Mouse (Mus musculus): ENCODE measurements at regions not wholly inside any gene's neighbourhood (a gene's known extent, or its start where the extent isn't known, plus 50 kb on each side); places are given as distances from the start of the nearest gene placed in this dataset.

DNA sequence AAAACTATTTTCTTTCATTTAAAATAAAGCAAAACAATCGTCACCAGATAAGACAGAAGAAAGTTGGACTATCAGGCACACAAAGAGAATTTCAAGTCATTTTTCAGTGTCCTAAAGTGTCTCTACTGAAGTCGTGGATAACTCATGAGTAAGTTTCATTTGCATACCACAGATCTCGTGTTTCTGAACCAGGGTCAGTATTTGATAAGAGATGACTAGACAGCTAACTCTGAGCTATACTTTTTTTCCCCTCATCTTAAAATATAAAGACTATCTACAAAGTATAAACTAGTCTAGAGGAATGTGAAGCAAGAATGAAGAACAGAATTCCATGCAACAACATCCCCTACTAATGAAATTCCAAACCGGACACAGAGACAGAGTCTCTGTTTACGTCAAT lies 60.9 kb upstream of the Paip1 start:
- DNase-seq = no peak

DNA sequence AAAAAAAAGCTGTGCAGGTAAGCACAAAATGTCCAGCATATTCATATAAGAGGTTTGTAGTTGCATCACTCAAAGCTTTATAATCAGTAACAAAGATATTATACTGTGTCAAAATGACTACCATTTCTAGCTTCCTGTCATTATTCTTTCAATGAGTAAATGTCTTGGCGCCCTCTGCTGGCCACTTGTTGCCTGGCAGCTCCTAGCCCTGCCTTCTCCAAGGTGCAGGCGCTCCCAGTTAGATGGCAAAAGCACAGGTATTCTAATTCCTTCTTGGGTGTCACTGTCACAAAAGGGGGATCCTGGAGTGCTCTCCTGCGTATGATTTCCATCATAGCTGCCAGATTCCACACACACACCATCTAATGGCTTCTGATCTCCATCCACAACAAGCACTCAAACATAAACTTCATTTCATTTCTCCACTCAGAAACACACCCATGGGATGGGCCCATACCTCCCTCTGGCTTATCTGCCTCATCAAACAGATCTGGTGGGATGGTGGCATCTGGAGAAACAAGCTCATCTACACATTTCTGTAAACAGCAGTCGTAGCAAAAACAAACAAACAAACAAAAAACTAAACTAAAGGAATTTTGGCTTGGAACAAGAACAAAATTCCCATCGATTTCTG lies 49.9 kb upstream of the Paip1 start:
- peak; percentile 72 to 85 for DNase-seq
